Mouse (Mus musculus): ENCODE measurements at regions not wholly inside any gene's neighbourhood (a gene's known extent, or its start where the extent isn't known, plus 50 kb on each side); places are given as distances from the start of the nearest gene placed in this dataset.

DNA sequence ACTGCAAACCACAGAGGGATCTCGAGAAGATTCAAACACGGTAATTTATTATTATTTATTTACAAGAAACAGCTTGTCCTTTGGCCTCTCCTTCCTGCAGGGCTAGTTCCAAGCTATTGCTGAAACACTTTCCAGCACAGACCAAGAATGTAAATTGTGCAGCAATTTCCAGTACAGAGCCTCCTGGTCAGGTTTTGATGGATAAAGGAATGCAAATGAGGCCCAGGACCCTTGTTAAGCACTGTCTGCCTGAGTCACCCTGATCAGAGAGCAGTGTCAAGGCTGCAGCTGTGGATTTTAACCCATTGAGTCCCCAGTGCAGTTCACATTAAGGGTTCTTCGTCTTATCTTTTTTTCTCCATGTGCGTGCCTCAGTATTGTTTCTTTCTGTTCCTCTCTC, 142.3 kb upstream of the Zkscan2 start:
- Histone ChIP-seq H3K9ac (ENCODE audit: low read depth, low read length, severe bottlenecking) (no peak overlapping the region), H3K4me2 (replicated peaks; ENCODE audit: low read depth, low read length, severe bottlenecking) (no peak overlapping the region), H3K27ac (replicated peaks; ENCODE audit: low read depth, low read length) (no peak overlapping the region), H3K9me3 (ENCODE audit: control insufficient read depth, low read length) (no peaks in the 10 kb centered on the region), H3K36me3 (ENCODE audit: control insufficient read depth, insufficient read depth, low read length) (no peaks in the 10 kb centered on the region), H3K27me3 (ENCODE audit: control insufficient read depth, insufficient read depth, low read length) (no peaks in the 10 kb centered on the region), H3K4me1 (ENCODE audit: control insufficient read depth, insufficient read depth, low read length) (no peaks in the 10 kb centered on the region), H3K4me3 (replicated peaks; ENCODE audit: low read length) (no peak overlapping the region)
- DNase-seq (ENCODE audit: low spot score) (no peak), ATAC-seq (ENCODE audit: low FRiP score, low read depth) (no peak)
- no peak for TF ChIP-seq POLR2A (IDR thresholded peaks at IDR 0.05; ENCODE audit: borderline replicate concordance, extremely low read depth, insufficient read depth, insufficient read length)
- WGBS: 29% methylated on average over 4 of the region's 4 CpGs

DNA sequence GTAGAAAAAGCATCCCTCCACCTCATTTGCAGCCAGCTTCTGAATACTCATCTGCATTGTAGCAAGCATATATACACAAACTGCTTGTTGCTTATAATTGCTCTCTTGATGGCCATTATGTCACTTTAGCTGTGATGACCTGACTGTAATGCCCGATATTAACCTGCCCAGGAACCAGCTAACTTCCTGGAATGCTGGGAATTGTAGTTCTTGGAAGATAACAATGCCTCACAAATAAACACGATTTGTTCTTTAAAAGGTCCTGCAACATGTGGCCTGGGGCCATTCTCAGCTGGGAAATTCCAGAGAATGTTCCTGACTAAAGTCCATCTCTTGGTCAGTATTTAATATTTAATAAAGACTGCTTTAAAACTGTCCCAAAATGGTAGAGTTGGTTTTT, 143.2 kb upstream of the Zkscan2 start:
- no peak for ATAC-seq (ENCODE audit: low FRiP score, low read depth)
- TF ChIP-seq POLR2A (IDR thresholded peaks at IDR 0.05; ENCODE audit: borderline replicate concordance, extremely low read depth, insufficient read depth, insufficient read length): no peak
- H3K9ac ChIP-seq (ENCODE audit: low read depth, low read length, severe bottlenecking): no peak overlapping the region
- H3K4me2 ChIP-seq (replicated peaks; ENCODE audit: low read depth, low read length, severe bottlenecking): no peak overlapping the region
- no peak overlapping the region for H3K4me3 ChIP-seq (replicated peaks; ENCODE audit: low read length)
- WGBS: 42% methylated on average over 2 of the region's 2 CpGs
- H3K27me3 ChIP-seq (ENCODE audit: control insufficient read depth, insufficient read depth, low read length): no peaks in the 10 kb centered on the region
- DNase-seq (ENCODE audit: low spot score): no peak
- H3K4me1 ChIP-seq (ENCODE audit: control insufficient read depth, insufficient read depth, low read length): no peaks in the 10 kb centered on the region
- H3K36me3 ChIP-seq (ENCODE audit: control insufficient read depth, insufficient read depth, low read length): no peaks in the 10 kb centered on the region
- no peak overlapping the region for H3K27ac ChIP-seq (replicated peaks; ENCODE audit: low read depth, low read length)
- no peaks in the 10 kb centered on the region for H3K9me3 ChIP-seq (ENCODE audit: control insufficient read depth, low read length)

DNA sequence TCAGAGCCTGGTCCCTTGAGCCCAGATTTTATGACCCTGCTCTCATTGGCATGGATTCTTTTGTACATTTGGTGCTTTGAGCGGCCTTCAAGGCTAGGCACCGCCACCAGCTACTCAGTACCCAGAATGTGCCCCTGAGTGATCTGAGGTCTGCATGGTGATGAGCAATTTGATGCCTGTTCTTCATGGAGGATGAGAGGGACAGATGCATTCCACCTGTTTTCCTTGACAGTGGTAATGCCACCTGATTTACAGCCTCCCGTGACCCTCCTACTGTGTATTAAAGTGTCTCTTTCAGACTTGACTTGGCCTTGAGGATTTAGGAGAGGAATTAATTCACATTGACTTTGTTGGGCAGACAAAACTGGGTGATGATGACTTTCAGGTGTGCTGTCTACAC, 145.3 kb upstream of the Zkscan2 start:
- no peaks in the 10 kb centered on the region for H3K27me3 ChIP-seq (ENCODE audit: control insufficient read depth, insufficient read depth, low read length)
- H3K9ac ChIP-seq (ENCODE audit: low read depth, low read length, severe bottlenecking): no peak overlapping the region
- no peaks in the 10 kb centered on the region for H3K36me3 ChIP-seq (ENCODE audit: control insufficient read depth, insufficient read depth, low read length)
- no peak for TF ChIP-seq POLR2A (IDR thresholded peaks at IDR 0.05; ENCODE audit: borderline replicate concordance, extremely low read depth, insufficient read depth, insufficient read length)
- 64% methylated on average over 3 of the region's 3 CpGs for WGBS
- no peaks in the 10 kb centered on the region for H3K9me3 ChIP-seq (ENCODE audit: control insufficient read depth, low read length)
- DNase-seq (ENCODE audit: low spot score): no peak
- H3K4me3 ChIP-seq (replicated peaks; ENCODE audit: low read length): no peak overlapping the region
- ATAC-seq (ENCODE audit: low FRiP score, low read depth): no peak
- no peak overlapping the region for H3K27ac ChIP-seq (replicated peaks; ENCODE audit: low read depth, low read length)
- H3K4me2 ChIP-seq (replicated peaks; ENCODE audit: low read depth, low read length, severe bottlenecking): no peak overlapping the region
- no peaks in the 10 kb centered on the region for H3K4me1 ChIP-seq (ENCODE audit: control insufficient read depth, insufficient read depth, low read length)

DNA sequence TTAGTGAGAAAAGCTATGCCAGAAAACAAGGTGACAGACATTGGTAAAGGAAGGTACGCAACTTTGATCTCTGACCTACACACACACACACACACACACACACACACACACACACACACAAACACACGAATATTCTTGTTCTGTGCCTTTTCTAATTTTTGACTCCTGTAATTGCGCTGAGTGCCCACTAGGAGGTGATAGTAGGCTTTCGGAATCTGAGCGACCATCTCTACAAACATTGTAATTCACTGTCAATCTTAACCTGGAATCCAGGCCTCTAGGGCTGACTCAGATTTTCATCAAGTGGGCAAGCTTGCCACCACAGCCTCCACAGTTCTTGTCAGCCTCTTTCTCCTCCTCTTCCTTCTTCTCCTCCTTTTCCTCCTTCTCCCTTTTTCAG, 165.2 kb upstream of the Zkscan2 start:
- H3K36me3 ChIP-seq (ENCODE audit: control insufficient read depth, insufficient read depth, low read length): no peaks in the 10 kb centered on the region
- no peak for ATAC-seq (ENCODE audit: low FRiP score, low read depth)
- H3K4me1 ChIP-seq (ENCODE audit: control insufficient read depth, insufficient read depth, low read length): no peaks in the 10 kb centered on the region
- TF ChIP-seq POLR2A (IDR thresholded peaks at IDR 0.05; ENCODE audit: borderline replicate concordance, extremely low read depth, insufficient read depth, insufficient read length): no peak
- DNase-seq (ENCODE audit: low spot score): no peak
- H3K9ac ChIP-seq (ENCODE audit: low read depth, low read length, severe bottlenecking): no peak overlapping the region
- H3K4me3 ChIP-seq (replicated peaks; ENCODE audit: low read length): no peak overlapping the region
- no peak overlapping the region for H3K27ac ChIP-seq (replicated peaks; ENCODE audit: low read depth, low read length)
- H3K9me3 ChIP-seq (ENCODE audit: control insufficient read depth, low read length): no peaks in the 10 kb centered on the region
- WGBS: 56% methylated on average over 5 of the region's 5 CpGs
- no peak overlapping the region for H3K4me2 ChIP-seq (replicated peaks; ENCODE audit: low read depth, low read length, severe bottlenecking)
- no peaks in the 10 kb centered on the region for H3K27me3 ChIP-seq (ENCODE audit: control insufficient read depth, insufficient read depth, low read length)

DNA sequence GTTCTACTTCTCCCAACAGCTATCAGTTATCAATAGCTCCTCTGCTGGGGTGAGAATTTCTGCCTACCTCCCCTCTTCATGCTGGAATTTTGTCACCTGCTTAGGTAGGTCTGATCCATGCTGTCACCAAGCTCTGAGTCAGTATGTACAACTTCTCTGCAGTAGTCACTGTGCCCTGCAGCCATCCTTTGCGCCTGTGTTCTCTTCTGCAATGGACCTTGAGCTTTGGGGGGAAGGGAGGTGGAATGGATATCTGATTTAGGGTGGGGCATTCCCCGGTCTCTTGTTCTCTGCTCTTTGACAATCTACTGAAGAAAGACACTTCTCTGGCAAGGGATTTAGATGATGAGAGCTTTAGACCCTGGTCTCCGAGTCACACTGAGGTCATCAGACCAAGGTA, 184.5 kb upstream of the Zkscan2 start:
- H3K9ac ChIP-seq (ENCODE audit: low read depth, low read length, severe bottlenecking): no peak overlapping the region
- no peak for DNase-seq (ENCODE audit: low spot score)
- 82% methylated on average over 3 of the region's 3 CpGs for WGBS
- ATAC-seq (ENCODE audit: low FRiP score, low read depth): no peak
- H3K36me3 ChIP-seq (ENCODE audit: control insufficient read depth, insufficient read depth, low read length): no peaks in the 10 kb centered on the region
- no peak for TF ChIP-seq POLR2A (IDR thresholded peaks at IDR 0.05; ENCODE audit: borderline replicate concordance, extremely low read depth, insufficient read depth, insufficient read length)
- H3K27ac ChIP-seq (replicated peaks; ENCODE audit: low read depth, low read length): no peak overlapping the region
- H3K4me3 ChIP-seq (replicated peaks; ENCODE audit: low read length): no peak overlapping the region
- H3K4me2 ChIP-seq (replicated peaks; ENCODE audit: low read depth, low read length, severe bottlenecking): no peak overlapping the region
- no peaks in the 10 kb centered on the region for H3K4me1 ChIP-seq (ENCODE audit: control insufficient read depth, insufficient read depth, low read length)
- H3K9me3 ChIP-seq (ENCODE audit: control insufficient read depth, low read length): no peaks in the 10 kb centered on the region
- H3K27me3 ChIP-seq (ENCODE audit: control insufficient read depth, insufficient read depth, low read length): no peaks in the 10 kb centered on the region

- no peak for DNase-seq (ENCODE audit: low spot score)
- 78% methylated on average over 3 of the region's 3 CpGs for WGBS
- H3K4me2 ChIP-seq (replicated peaks; ENCODE audit: low read depth, low read length, severe bottlenecking): no peak overlapping the region
- H3K27me3 ChIP-seq (ENCODE audit: control insufficient read depth, insufficient read depth, low read length): no peaks in the 10 kb centered on the region
- no peak overlapping the region for H3K4me3 ChIP-seq (replicated peaks; ENCODE audit: low read length)
- no peaks in the 10 kb centered on the region for H3K4me1 ChIP-seq (ENCODE audit: control insufficient read depth, insufficient read depth, low read length)
- H3K9ac ChIP-seq (ENCODE audit: low read depth, low read length, severe bottlenecking): no peak overlapping the region
- H3K36me3 ChIP-seq (ENCODE audit: control insufficient read depth, insufficient read depth, low read length): no peaks in the 10 kb centered on the region
- no peak for ATAC-seq (ENCODE audit: low FRiP score, low read depth)
- H3K9me3 ChIP-seq (ENCODE audit: control insufficient read depth, low read length): no peaks in the 10 kb centered on the region
- H3K27ac ChIP-seq (replicated peaks; ENCODE audit: low read depth, low read length): no peak overlapping the region
- TF ChIP-seq POLR2A (IDR thresholded peaks at IDR 0.05; ENCODE audit: borderline replicate concordance, extremely low read depth, insufficient read depth, insufficient read length): no peak
These were observed 186.3 kb upstream of the Zkscan2 start for GRCm38 (mm10) chr7:123686547-123686946.
